Mouse (Mus musculus): Measurements from ENCODE around the gene Ass1. TPM values are rescaled to one million over a fixed set of nuclear protein-coding genes. Genes with fewer than 3 reads are reported as not detected.

Gene Ass1
- total RNA-seq, 1 experiment = 154 TPM

DNA sequence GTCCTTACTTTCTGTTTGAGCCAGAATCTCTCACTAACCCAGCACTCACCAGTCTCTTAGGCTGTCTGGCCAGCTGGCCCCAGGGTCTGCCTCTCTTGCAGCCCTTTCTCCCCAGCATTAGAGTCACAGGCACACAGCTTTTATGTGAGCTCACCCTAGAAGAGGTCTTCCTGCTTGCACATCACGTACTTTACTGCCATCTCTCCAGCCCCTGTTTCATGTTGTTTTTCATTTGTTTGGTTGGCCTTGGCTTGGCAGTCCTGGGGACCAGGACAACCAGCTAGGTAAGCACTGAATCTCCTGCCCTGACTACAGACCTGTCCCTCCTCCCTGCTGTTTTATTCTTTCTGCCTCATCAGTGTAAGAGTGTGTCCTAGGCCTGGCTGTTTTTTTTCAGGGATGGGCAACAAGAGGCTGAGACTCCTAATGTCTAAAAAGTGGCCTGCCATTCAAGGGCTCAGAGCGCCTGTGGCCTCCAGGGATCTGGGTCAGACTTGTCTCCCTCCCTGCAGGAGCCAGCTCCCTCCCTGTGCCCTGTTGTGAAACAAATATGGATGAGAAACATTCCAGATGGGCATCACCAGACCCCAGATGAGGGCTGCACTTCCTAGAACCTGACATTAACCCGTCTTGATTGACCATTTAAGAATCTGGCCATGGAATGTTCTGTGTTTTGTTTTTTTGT, 21.1 kb upstream of the Ass1 start:
- in situ Hi-C loops (cut with MboI; ENCODE audit: low sequenced_read_pairs in 2 of 2, unreplicated experiment in 2 of 2) = no loop called here
- no peaks in the 10 kb centered on the region for H3K36me3 ChIP-seq (ENCODE audit: control insufficient read depth, insufficient read depth, low read length, poor library complexity, severe bottlenecking)
- no peak overlapping the region for H3K27ac ChIP-seq (ENCODE audit: insufficient read depth, low read depth, low read length, poor library complexity, severe bottlenecking)
- H3K9me3 ChIP-seq (ENCODE audit: control insufficient read depth, insufficient read depth, low read depth, low read length) = no peaks in the 10 kb centered on the region
- no peak overlapping the region for H3K4me3 ChIP-seq (ENCODE audit: insufficient read depth in 1 of 2, low read depth in 1 of 2, low read length in 2 of 2, poor library complexity in 1 of 2, severe bottlenecking in 1 of 2)
- H3K9ac ChIP-seq (ENCODE audit: insufficient read depth, low read depth, low read length, poor library complexity, severe bottlenecking) = no peak overlapping the region
- no peak for TF ChIP-seq CHD2 (IDR thresholded peaks at IDR 0.05; ENCODE audit: low read depth, low read length)
- no peak for TF ChIP-seq ZNF384 (IDR thresholded peaks at IDR 0.05; ENCODE audit: low read depth, low read length)
- TF ChIP-seq ZC3H11A (IDR thresholded peaks at IDR 0.05; ENCODE audit: borderline replicate concordance, low read depth, low read length) = no peak
- TF ChIP-seq MAFK (IDR thresholded peaks at IDR 0.05; ENCODE audit: insufficient read depth, low read depth, low read length) = no peak
- no peak for TF ChIP-seq HCFC1 (IDR thresholded peaks at IDR 0.05; ENCODE audit: borderline replicate concordance, insufficient read depth, low read length)
- peaks cover 3 to 18% of the 10 kb centered on the region in 2 experiments; a peak in 3 of 4 replicates for H3K4me1 ChIP-seq (ENCODE audit: control insufficient read depth in 2 of 2, insufficient read depth in 2 of 2, low read length in 2 of 2, poor library complexity in 1 of 2)
- DNase-seq (ENCODE audit: low read depth, low spot score) = no peak

DNA sequence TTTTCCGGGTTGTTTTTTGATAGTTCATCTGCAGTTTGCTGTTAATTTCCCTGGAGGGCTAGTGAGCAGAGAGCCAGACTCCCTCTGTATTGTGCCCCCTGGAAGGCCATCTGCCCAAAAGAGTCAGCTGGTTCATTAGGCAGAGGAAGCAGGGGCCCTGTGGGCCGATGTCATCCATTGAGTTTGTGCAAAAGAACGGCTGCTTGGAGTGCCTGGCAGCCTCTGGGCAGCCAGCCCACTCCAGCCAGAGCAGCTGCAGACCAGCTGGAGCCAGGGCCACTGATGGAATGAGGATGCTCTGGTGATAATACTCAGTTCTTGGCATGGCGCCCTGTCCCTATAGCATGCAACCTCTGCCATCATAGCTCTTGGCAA, 20.6 kb upstream of the Ass1 start:
- Histone ChIP-seq H3K4me3 (ENCODE audit: insufficient read depth in 1 of 2, low read depth in 1 of 2, low read length in 2 of 2, poor library complexity in 1 of 2, severe bottlenecking in 1 of 2) (no peak overlapping the region), H3K9ac (ENCODE audit: insufficient read depth, low read depth, low read length, poor library complexity, severe bottlenecking) (no peak overlapping the region), H3K9me3 (ENCODE audit: control insufficient read depth, insufficient read depth, low read depth, low read length) (no peaks in the 10 kb centered on the region), H3K36me3 (ENCODE audit: control insufficient read depth, insufficient read depth, low read length, poor library complexity, severe bottlenecking) (no peaks in the 10 kb centered on the region), H3K4me1 (ENCODE audit: control insufficient read depth in 2 of 2, insufficient read depth in 2 of 2, low read length in 2 of 2, poor library complexity in 1 of 2) (peaks cover 5 to 22% of the 10 kb centered on the region in 2 experiments; a peak in 3 of 4 replicates), H3K27ac (ENCODE audit: insufficient read depth, low read depth, low read length, poor library complexity, severe bottlenecking) (no peak overlapping the region)
- no peak for DNase-seq (ENCODE audit: low read depth, low spot score)
- no peak for TF ChIP-seq HCFC1 (IDR thresholded peaks at IDR 0.05; ENCODE audit: borderline replicate concordance, insufficient read depth, low read length)
- TF ChIP-seq ZC3H11A (IDR thresholded peaks at IDR 0.05; ENCODE audit: borderline replicate concordance, low read depth, low read length) = no peak
- TF ChIP-seq CHD2 (IDR thresholded peaks at IDR 0.05; ENCODE audit: low read depth, low read length) = no peak
- TF ChIP-seq MAFK (IDR thresholded peaks at IDR 0.05; ENCODE audit: insufficient read depth, low read depth, low read length) = no peak
- TF ChIP-seq ZNF384 (IDR thresholded peaks at IDR 0.05; ENCODE audit: low read depth, low read length) = no peak
- in situ Hi-C loops (cut with MboI; ENCODE audit: low sequenced_read_pairs in 2 of 2, unreplicated experiment in 2 of 2) = no loop called here

DNA sequence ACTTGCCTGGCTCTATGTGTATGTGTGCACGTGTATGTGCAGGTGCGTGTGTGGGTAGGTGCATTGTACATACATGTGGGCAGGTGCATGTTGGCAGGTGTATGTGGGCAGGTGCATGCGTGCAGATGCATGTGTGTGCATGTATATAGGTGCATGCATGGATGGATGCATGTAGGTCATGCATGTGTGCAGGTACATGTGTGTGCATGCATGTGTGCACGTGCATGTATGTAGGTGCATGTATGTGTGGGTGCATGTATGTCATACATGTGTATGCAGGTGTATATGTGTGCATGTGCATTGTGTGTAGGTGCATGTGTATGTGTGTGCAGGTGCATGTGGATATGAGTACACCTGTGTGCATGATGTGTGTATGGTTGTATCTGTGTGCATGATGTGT, 20.1 kb upstream of the Ass1 start:
- no peaks in the 10 kb centered on the region for H3K36me3 ChIP-seq (ENCODE audit: control insufficient read depth, insufficient read depth, low read length, poor library complexity, severe bottlenecking)
- peaks cover 7 to 24% of the 10 kb centered on the region in 2 experiments; a peak in 3 of 4 replicates for H3K4me1 ChIP-seq (ENCODE audit: control insufficient read depth in 2 of 2, insufficient read depth in 2 of 2, low read length in 2 of 2, poor library complexity in 1 of 2)
- DNase-seq (ENCODE audit: low read depth, low spot score) = no peak
- TF ChIP-seq CHD2 (IDR thresholded peaks at IDR 0.05; ENCODE audit: low read depth, low read length) (no peak), ZNF384 (IDR thresholded peaks at IDR 0.05; ENCODE audit: low read depth, low read length) (no peak), MAFK (IDR thresholded peaks at IDR 0.05; ENCODE audit: insufficient read depth, low read depth, low read length) (no peak), ZC3H11A (IDR thresholded peaks at IDR 0.05; ENCODE audit: borderline replicate concordance, low read depth, low read length) (no peak), HCFC1 (IDR thresholded peaks at IDR 0.05; ENCODE audit: borderline replicate concordance, insufficient read depth, low read length) (no peak)
- no peak overlapping the region for H3K4me3 ChIP-seq (ENCODE audit: insufficient read depth in 1 of 2, low read depth in 1 of 2, low read length in 2 of 2, poor library complexity in 1 of 2, severe bottlenecking in 1 of 2)
- H3K27ac ChIP-seq (ENCODE audit: insufficient read depth, low read depth, low read length, poor library complexity, severe bottlenecking) = no peak overlapping the region
- in situ Hi-C loops (cut with MboI; ENCODE audit: low sequenced_read_pairs in 2 of 2, unreplicated experiment in 2 of 2) = no loop called here
- H3K9me3 ChIP-seq (ENCODE audit: control insufficient read depth, insufficient read depth, low read depth, low read length) = no peaks in the 10 kb centered on the region
- H3K9ac ChIP-seq (ENCODE audit: insufficient read depth, low read depth, low read length, poor library complexity, severe bottlenecking) = no peak overlapping the region

DNA sequence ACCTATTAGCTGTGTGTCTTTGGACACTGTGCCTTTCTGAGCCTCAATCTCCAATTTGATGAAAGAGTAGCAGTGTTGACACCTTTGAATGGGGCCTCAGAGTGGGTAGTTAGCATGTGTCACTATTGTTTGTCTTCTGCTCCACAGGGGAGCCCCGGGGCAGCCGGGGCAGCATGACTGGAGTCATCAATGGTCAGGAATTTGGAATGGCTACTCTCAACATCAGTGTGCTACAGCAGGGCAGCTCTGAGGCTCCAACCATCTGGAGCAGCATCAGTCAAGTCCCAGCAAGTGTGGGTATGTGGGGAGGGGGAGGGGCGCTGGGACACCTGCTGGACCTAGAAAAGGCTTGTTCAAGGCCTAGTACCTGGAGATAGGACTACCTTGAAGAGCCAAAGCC, 19.3 kb upstream of the Ass1 start:
- in situ Hi-C loops (cut with MboI; ENCODE audit: low sequenced_read_pairs in 2 of 2, unreplicated experiment in 2 of 2) = no loop called here
- TF ChIP-seq ZNF384 (IDR thresholded peaks at IDR 0.05; ENCODE audit: low read depth, low read length) = no peak
- TF ChIP-seq HCFC1 (IDR thresholded peaks at IDR 0.05; ENCODE audit: borderline replicate concordance, insufficient read depth, low read length) = no peak
- TF ChIP-seq CHD2 (IDR thresholded peaks at IDR 0.05; ENCODE audit: low read depth, low read length) = no peak
- TF ChIP-seq ZC3H11A (IDR thresholded peaks at IDR 0.05; ENCODE audit: borderline replicate concordance, low read depth, low read length) = no peak
- no peak for TF ChIP-seq MAFK (IDR thresholded peaks at IDR 0.05; ENCODE audit: insufficient read depth, low read depth, low read length)
- no peak overlapping the region for H3K4me3 ChIP-seq (ENCODE audit: insufficient read depth in 1 of 2, low read depth in 1 of 2, low read length in 2 of 2, poor library complexity in 1 of 2, severe bottlenecking in 1 of 2)
- no peak overlapping the region for H3K27ac ChIP-seq (ENCODE audit: insufficient read depth, low read depth, low read length, poor library complexity, severe bottlenecking)
- DNase-seq (ENCODE audit: low read depth, low spot score) = no peak
- no peaks in the 10 kb centered on the region for H3K36me3 ChIP-seq (ENCODE audit: control insufficient read depth, insufficient read depth, low read length, poor library complexity, severe bottlenecking)
- H3K9me3 ChIP-seq (ENCODE audit: control insufficient read depth, insufficient read depth, low read depth, low read length) = no peaks in the 10 kb centered on the region
- H3K9ac ChIP-seq (ENCODE audit: insufficient read depth, low read depth, low read length, poor library complexity, severe bottlenecking) = no peak overlapping the region
- H3K4me1 ChIP-seq (ENCODE audit: control insufficient read depth in 2 of 2, insufficient read depth in 2 of 2, low read length in 2 of 2, poor library complexity in 1 of 2) = peaks cover 11 to 29% of the 10 kb centered on the region in 2 experiments

Measured in ES-E14 (cell line).